Mouse (Mus musculus): ENCODE results near the gene Ankrd6. TPM values are rescaled to one million over a fixed set of nuclear protein-coding genes. Genes with fewer than 3 reads are reported as not detected.

Gene Ankrd6
- total and polyA plus RNA-seq, 3 experiments: 1.1 to 1.8 TPM; not detected in 1

DNA sequence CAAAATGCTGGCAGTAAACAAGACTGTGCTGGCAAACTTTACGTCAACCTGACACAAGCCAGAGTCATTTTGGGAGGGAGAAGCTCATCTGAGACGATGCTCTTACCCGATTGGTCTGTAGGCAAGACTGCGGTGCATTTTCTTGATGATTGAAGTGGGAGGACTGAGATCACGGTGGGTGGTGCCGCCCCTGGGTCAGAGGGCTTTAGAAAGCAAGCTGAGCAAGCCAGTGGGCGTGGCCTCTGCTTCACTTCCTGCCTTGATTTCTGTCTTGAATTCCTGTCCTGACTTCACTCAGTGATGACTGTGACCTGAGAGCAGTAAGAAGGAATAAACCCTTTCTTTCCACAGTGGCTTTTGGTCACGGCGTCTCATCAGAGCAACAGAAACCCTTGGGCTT lies 18.6 kb downstream of the Ankrd6 start:
- DNase-seq (ENCODE audit: low read depth, low spot score): no peak
- Histone ChIP-seq H3K27ac (ENCODE audit: control insufficient read depth, low read depth, low read length) (no peak overlapping the region), H3K9me3 (replicated peaks; ENCODE audit: insufficient read depth, low read length) (no peaks in the 10 kb centered on the region), H3K27me3 (ENCODE audit: control insufficient read depth in 1 of 2, insufficient read depth in 2 of 2, low read length in 2 of 2) (no peaks in the 10 kb centered on the region; a peak in 1 of 4 replicates), H3K79me2 (ENCODE audit: control insufficient read depth, insufficient read depth, low read length, poor library complexity) (no peaks in the 10 kb centered on the region), H3K36me3 (ENCODE audit: control insufficient read depth in 1 of 2, insufficient read depth in 2 of 2, low read length in 2 of 2) (no peaks in the 10 kb centered on the region), H3K9ac (ENCODE audit: control insufficient read depth, low read depth, low read length, poor library complexity, severe bottlenecking) (no peak overlapping the region), H3K4me1 (ENCODE audit: control insufficient read depth in 1 of 2, insufficient read depth in 2 of 2, low read length in 2 of 2) (no peaks in the 10 kb centered on the region; a peak in 1 of 4 replicates), H3K4me3 (ENCODE audit: control insufficient read depth in 1 of 2, insufficient read depth in 1 of 2, low read depth in 2 of 2, low read length in 2 of 2) (no peak overlapping the region)
- no peak for TF ChIP-seq MYC (IDR thresholded peaks at IDR 0.05; ENCODE audit: low read depth, low read length)
- TF ChIP-seq TAL1 (IDR thresholded peaks at IDR 0.05; ENCODE audit: low read length): no peak
- TF ChIP-seq ZC3H11A (IDR thresholded peaks at IDR 0.05; ENCODE audit: low read depth, low read length): no peak
- no peak for TF ChIP-seq NELFE (IDR thresholded peaks at IDR 0.05; ENCODE audit: low read depth, low read length)
- TF ChIP-seq NRF1 (IDR thresholded peaks at IDR 0.05; ENCODE audit: insufficient read depth, low read depth, low read length, poor library complexity, severe bottlenecking): no peak
- no peak for TF ChIP-seq UBTF (IDR thresholded peaks at IDR 0.05; ENCODE audit: borderline replicate concordance, insufficient read depth, low read depth, low read length)
- TF ChIP-seq SIN3A (IDR thresholded peaks at IDR 0.05; ENCODE audit: low read length): no peak
- TF ChIP-seq CTCF (IDR thresholded peaks at IDR 0.05 in 2 of 3, conservative IDR thresholded peaks at IDR 0.05 in 1 of 3; ENCODE audit: control insufficient read depth in 1 of 3, insufficient read depth in 1 of 3, low read depth in 2 of 3, low read length in 3 of 3, poor library complexity in 1 of 3, severe bottlenecking in 1 of 3): no peak
- TF ChIP-seq ELF1 (IDR thresholded peaks at IDR 0.05; ENCODE audit: low read depth, low read length): no peak
- no peak for TF ChIP-seq SMC3 (IDR thresholded peaks at IDR 0.05; ENCODE audit: low read depth, low read length)
- no peak for TF ChIP-seq JUND (IDR thresholded peaks at IDR 0.05; ENCODE audit: low read depth, low read length)
- TF ChIP-seq ZNF384 (IDR thresholded peaks at IDR 0.05; ENCODE audit: low read depth, low read length): no peak
- no peak for TF ChIP-seq POLR2A (IDR thresholded peaks at IDR 0.05; ENCODE audit: control insufficient read depth in 1 of 2, insufficient read depth in 1 of 2, low read depth in 1 of 2, low read length in 2 of 2, poor library complexity in 1 of 2)
- no peak for TF ChIP-seq TCF12 (IDR thresholded peaks at IDR 0.05; ENCODE audit: low read depth, low read length)
- no peak for TF ChIP-seq EP300 (IDR thresholded peaks at IDR 0.05; ENCODE audit: low read depth in 1 of 2, low read length in 2 of 2)

- Histone ChIP-seq H3K4me1 (ENCODE audit: control insufficient read depth in 1 of 2, insufficient read depth in 2 of 2, low read length in 2 of 2) (no peaks in the 10 kb centered on the region), H3K27me3 (ENCODE audit: control insufficient read depth in 1 of 2, insufficient read depth in 2 of 2, low read length in 2 of 2) (no peaks in the 10 kb centered on the region; a peak in 1 of 4 replicates), H3K4me3 (ENCODE audit: control insufficient read depth in 1 of 2, insufficient read depth in 1 of 2, low read depth in 2 of 2, low read length in 2 of 2) (no peak overlapping the region), H3K79me2 (ENCODE audit: control insufficient read depth, insufficient read depth, low read length, poor library complexity) (no peaks in the 10 kb centered on the region), H3K9ac (ENCODE audit: control insufficient read depth, low read depth, low read length, poor library complexity, severe bottlenecking) (no peak overlapping the region), H3K27ac (ENCODE audit: control insufficient read depth, low read depth, low read length) (no peak overlapping the region), H3K36me3 (ENCODE audit: control insufficient read depth in 1 of 2, insufficient read depth in 2 of 2, low read length in 2 of 2) (no peaks in the 10 kb centered on the region), H3K9me3 (replicated peaks; ENCODE audit: insufficient read depth, low read length) (no peaks in the 10 kb centered on the region)
- TF ChIP-seq HCFC1 (IDR thresholded peaks at IDR 0.05; ENCODE audit: low read depth, low read length) (no peak), GABPA (IDR thresholded peaks at IDR 0.05; ENCODE audit: low read depth, low read length) (no peak)
- DNase-seq (ENCODE audit: low read depth, low spot score): no peak
Observed at GRCm38 (mm10) chr4:32929750-32930149, 20.9 kb downstream of the Ankrd6 start.
